Mouse (Mus musculus) adrenal gland, adult (tissue): ENCODE data around the gene Gm36210.

ENCODE experiments used
- DNase-seq, 2 experiments: peaks; one replicate each; pipeline ENCODE4 v3.0.0; 2022 to 2023; ENCODE audit warnings: low spot score in 1 of 2; ENCODE audit not compliant: inconsistent age in 2 of 2

Gm36210 gene

GRCm38 (mm10) chr7:4850621-4851314 lies 55.5 kb downstream of the Gm36210 start:
- DNase-seq = no peak

DNA sequence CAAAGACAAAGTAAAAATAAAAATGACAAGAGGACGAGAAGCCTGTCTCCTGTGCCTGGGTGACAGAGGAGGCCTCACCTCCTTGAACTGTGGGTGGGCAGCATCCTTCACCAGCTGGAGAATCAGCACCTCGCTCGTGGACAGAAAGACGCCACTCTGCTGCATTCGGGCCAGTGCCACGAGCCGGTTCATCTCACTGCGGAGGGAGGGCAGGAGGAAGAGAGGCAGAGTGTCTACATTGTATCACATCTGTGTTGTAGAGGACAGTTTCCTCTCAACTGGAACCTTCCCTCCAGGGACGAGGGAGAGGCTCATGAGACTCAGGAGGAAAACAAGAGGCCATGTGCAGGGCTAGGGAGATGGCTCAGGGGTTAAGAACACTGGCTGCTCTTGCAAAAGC lies 56.9 kb downstream of the Gm36210 start:
- no peak for DNase-seq
